Mouse (Mus musculus) liver, adult 2 months (tissue): ENCODE data around the gene Cbr4. TPM values are rescaled to one million over a fixed set of nuclear protein-coding genes. Genes with fewer than 3 reads are reported as not detected.

ENCODE experiments used
- DNase-seq: peaks from one replicate; pipeline ENCODE4 v3.0.0-alpha.2; 2011; ENCODE audit warnings: low read depth, low spot score; ENCODE audit errors: extremely low read depth
- H3K27ac ChIP-seq: fragments of 200-500 bp; replicated peaks from 2 replicates; pipeline ENCODE4 v1.5.1; 2012; ENCODE audit warnings: low read depth, mild to moderate bottlenecking, control low read depth, inconsistent platforms, low read length; ENCODE audit not compliant: insufficient read depth
- H3K27me3 ChIP-seq: fragments of 200-500 bp; 2 replicates; pipeline ENCODE4 v1.6.1; 2012; ENCODE audit warnings: mild to moderate bottlenecking, moderate library complexity, low read length, inconsistent platforms; ENCODE audit not compliant: control insufficient read depth, insufficient read depth
- H3K36me3 ChIP-seq: fragments of 200-500 bp; 2 replicates; pipeline ENCODE4 v1.6.1; 2012; ENCODE audit warnings: low read length, inconsistent platforms; ENCODE audit not compliant: control insufficient read depth, insufficient read depth
- H3K4me1 ChIP-seq: fragments of 200-500 bp; 2 replicates; pipeline ENCODE4 v1.6.1; 2011; ENCODE audit warnings: low read length; ENCODE audit not compliant: control insufficient read depth, insufficient read depth
- H3K4me3 ChIP-seq: fragments of 200-500 bp; 2 replicates; pipeline ENCODE4 v1.5.1; 2011; ENCODE audit warnings: low read depth, mild to moderate bottlenecking, control low read depth, low read length, moderate library complexity; ENCODE audit not compliant: insufficient read depth
- H3K79me2 ChIP-seq: fragments of 200-500 bp; 2 replicates; pipeline ENCODE4 v1.6.1; 2012; ENCODE audit warnings: inconsistent platforms, mild to moderate bottlenecking, low read length, moderate library complexity; ENCODE audit not compliant: control insufficient read depth, insufficient read depth
- H3K9ac ChIP-seq: fragments of 200-500 bp; 2 replicates; pipeline ENCODE4 v1.6.1; 2012; ENCODE audit warnings: low read depth, mild to moderate bottlenecking, control low read depth, inconsistent platforms, low read length
- CTCF ChIP-seq: fragments of 200-500 bp; IDR thresholded peaks from 2 replicates; pipeline ENCODE4 v1.5.1; 2011; ENCODE audit warnings: low read depth, low read length, control low read depth
- POLR2A ChIP-seq: fragments of 200-500 bp; IDR thresholded peaks from 2 replicates; pipeline ENCODE4 v1.6.1; 2011; ENCODE audit warnings: low read length, control low read depth; ENCODE audit not compliant: insufficient read depth; ENCODE audit errors: extremely low read depth
- WGBS: fragments of 180-500 bp; shearing (Covaris S2); methylation state at CpG from one replicate; pipeline ENCODE4 v1.1.7; 2018; 5-methylcytosine and 5-hydroxymethylcytosine counted together
- polyA plus RNA-seq: library from polyadenylated mRNA; depleted of rRNA; stranded (reverse); fragments of >200 nt; gene quantifications from 2 replicates; pipeline ENCODE4 v1.2.3, GENCODE M21; 2012
- total RNA-seq: library from RNA; depleted of rRNA; stranded (reverse); fragments of >200 nt; gene quantifications from 2 replicates; pipeline ENCODE4 v1.2.3, GENCODE M21; 2014

The Cbr4 gene
- total and polyA plus RNA-seq, 2 experiments, result 10.7 to 22.0 TPM

- H3K27ac ChIP-seq, result no peak overlapping the region
- TF ChIP-seq CTCF (no peak), POLR2A (no peak)
- no peaks in the 10 kb centered on the region for H3K27me3 ChIP-seq
- H3K4me1 ChIP-seq, result no peaks in the 10 kb centered on the region
- 50% methylated on average over 8 of the region's 8 CpGs for WGBS
- H3K79me2 ChIP-seq, result no peaks in the 10 kb centered on the region
- no peak for DNase-seq
- no peak overlapping the region for H3K9ac ChIP-seq
- no peaks in the 10 kb centered on the region for H3K36me3 ChIP-seq
- no peak overlapping the region for H3K4me3 ChIP-seq
These were observed 8.7 kb upstream of the Cbr4 start for GRCm38 (mm10) chr8:61478793-61479192.

- H3K9ac ChIP-seq, result no peak overlapping the region
- WGBS, result 56% methylated on average over 11 of the region's 11 CpGs
- no peak overlapping the region for H3K27ac ChIP-seq
- peak; percentile 58 for DNase-seq
- H3K36me3 ChIP-seq, result no peaks in the 10 kb centered on the region
- H3K27me3 ChIP-seq, result no peaks in the 10 kb centered on the region
- H3K4me3 ChIP-seq, result no peak overlapping the region
- H3K79me2 ChIP-seq, result no peaks in the 10 kb centered on the region
- TF ChIP-seq POLR2A (no peak), CTCF (peak; percentile 86)
- H3K4me1 ChIP-seq, result no peaks in the 10 kb centered on the region
These were observed 7.9 kb upstream of the Cbr4 start for GRCm38 (mm10) chr8:61479506-61480214.

GRCm38 (mm10) chr8:61480260-61480967 lies 7.1 kb upstream of the Cbr4 start:
- H3K27me3 ChIP-seq, result no peaks in the 10 kb centered on the region
- H3K4me3 ChIP-seq, result no peak overlapping the region
- WGBS, result 85% methylated on average over 14 of the region's 14 CpGs
- H3K27ac ChIP-seq, result no peak overlapping the region
- no peak for DNase-seq
- H3K9ac ChIP-seq, result no peak overlapping the region
- no peak for TF ChIP-seq POLR2A
- TF ChIP-seq CTCF, result no peak
- H3K4me1 ChIP-seq, result no peaks in the 10 kb centered on the region
- H3K36me3 ChIP-seq, result no peaks in the 10 kb centered on the region
- H3K79me2 ChIP-seq, result no peaks in the 10 kb centered on the region

- Histone ChIP-seq H3K9ac (no peak overlapping the region), H3K4me3 (no peak overlapping the region)
- TF ChIP-seq POLR2A (no peak), CTCF (no peak)
These were observed 508 bp upstream of the Cbr4 start for GRCm38 (mm10) chr8:61486923-61487529.

GRCm38 (mm10) chr8:61488631-61489030 lies 1.1 kb downstream of the Cbr4 start:
- no peak overlapping the region for H3K27ac ChIP-seq
- 93% methylated on average over 8 of the region's 8 CpGs for WGBS
- H3K4me1 ChIP-seq, result peaks cover 6% of the 10 kb centered on the region
- H3K27me3 ChIP-seq, result no peaks in the 10 kb centered on the region
- DNase-seq, result no peak
- peaks cover 17% of the 10 kb centered on the region for H3K36me3 ChIP-seq
- no peak overlapping the region for H3K4me3 ChIP-seq
- no peaks in the 10 kb centered on the region for H3K79me2 ChIP-seq
- TF ChIP-seq POLR2A (no peak), CTCF (no peak)
- no peak overlapping the region for H3K9ac ChIP-seq

More at GRCm38 (mm10) chr8:61486923-61487529, 508 bp upstream of the Cbr4 start:
- no peaks in the 10 kb centered on the region for H3K79me2 ChIP-seq
- H3K36me3 ChIP-seq, result peaks cover 6% of the 10 kb centered on the region
- 97% methylated on average over 2 of the region's 2 CpGs for WGBS
- DNase-seq, result no peak
- no peaks in the 10 kb centered on the region for H3K27me3 ChIP-seq
- H3K4me1 ChIP-seq, result peaks cover 6% of the 10 kb centered on the region
- H3K27ac ChIP-seq, result no peak overlapping the region
